Mouse (Mus musculus): Measurements from ENCODE around the gene Creb5. TPM values are rescaled to one million over a fixed set of nuclear protein-coding genes. Genes with fewer than 3 reads are reported as not detected.

Gene Creb5
- 13.0 and 14.7 TPM in 2 replicates for polyA plus RNA-seq (2016; fragmentation: Nextera tagmentation; extraction: Ambion mirVana)

GRCm38 (mm10) chr6:53287038-53287561 is at the start of gene Creb5:
TSS of gene Creb5 (plus strand) at chr6:53287270.
- peak; percentile 83 for ATAC-seq (ENCODE audit: low FRiP score, low read depth)
- H3K27me3 ChIP-seq (replicated peaks), result peaks cover 63% of the 10 kb centered on the region
- under 1% methylated on average over 45 of the region's 45 CpGs for WGBS
- no peak within 1 kb of the TSS for H3K27ac ChIP-seq
- H3K4me1 ChIP-seq, result peaks cover 41% of the 10 kb centered on the region
- peak within 1 kb of the TSS; percentile 52 for H3K4me3 ChIP-seq
- H3K9ac ChIP-seq, result peak within 1 kb of the TSS; percentile 58
- H3K9me3 ChIP-seq, result no peaks in the 10 kb centered on the region
- peak within 1 kb of the TSS; percentile 95 for H3K4me2 ChIP-seq (replicated peaks)
- H3K36me3 ChIP-seq, result no peaks in the 10 kb centered on the region

GRCm38 (mm10) chr6:53259841-53260240 is 27.2 kb upstream of the Creb5 start:
- Histone ChIP-seq H3K4me3 (no peak overlapping the region), H3K9me3 (no peaks in the 10 kb centered on the region), H3K9ac (no peak overlapping the region), H3K4me1 (no peaks in the 10 kb centered on the region), H3K4me2 (replicated peaks) (no peak overlapping the region), H3K27ac (no peak overlapping the region), H3K36me3 (no peaks in the 10 kb centered on the region), H3K27me3 (replicated peaks) (no peaks in the 10 kb centered on the region)
- no peak for ATAC-seq (ENCODE audit: low FRiP score, low read depth)
- whole genome bisulfite sequencing, result 91% methylated on average over 3 of the region's 3 CpGs

GRCm38 (mm10) chr6:53262401-53262800 is 24.7 kb upstream of the Creb5 start:
- Histone ChIP-seq H3K36me3 (no peaks in the 10 kb centered on the region), H3K27me3 (replicated peaks) (no peaks in the 10 kb centered on the region), H3K9me3 (no peaks in the 10 kb centered on the region), H3K9ac (no peak overlapping the region), H3K4me3 (no peak overlapping the region), H3K27ac (no peak overlapping the region), H3K4me2 (replicated peaks) (no peak overlapping the region), H3K4me1 (no peaks in the 10 kb centered on the region)
- WGBS, result 44% methylated on average over 11 of the region's 11 CpGs
- no peak for ATAC-seq (ENCODE audit: low FRiP score, low read depth)

- Histone ChIP-seq H3K27me3 (replicated peaks) (no peaks in the 10 kb centered on the region), H3K9ac (no peak overlapping the region), H3K4me1 (peaks cover 8% of the 10 kb centered on the region; the same call in 1 of the 2 replicates), H3K4me2 (replicated peaks) (peak overlapping the region; percentile 27; the same call in 1 of the 2 replicates), H3K27ac (no peak overlapping the region), H3K36me3 (no peaks in the 10 kb centered on the region), H3K9me3 (no peaks in the 10 kb centered on the region), H3K4me3 (no peak overlapping the region)
- WGBS, result 33% methylated on average over 7 of the region's 7 CpGs
- ATAC-seq (ENCODE audit: low FRiP score, low read depth), result no peak
Observed at GRCm38 (mm10) chr6:53267036-53267435, 20.0 kb upstream of the Creb5 start.

GRCm38 (mm10) chr6:53267732-53268505 is 19.2 kb upstream of the Creb5 start:
- Histone ChIP-seq H3K9ac (no peak overlapping the region), H3K4me3 (no peak overlapping the region), H3K27me3 (replicated peaks) (no peaks in the 10 kb centered on the region), H3K9me3 (no peaks in the 10 kb centered on the region), H3K4me2 (replicated peaks) (peak overlapping the region; percentile 27; the same call in 1 of the 2 replicates), H3K27ac (no peak overlapping the region), H3K36me3 (no peaks in the 10 kb centered on the region), H3K4me1 (peaks cover 8% of the 10 kb centered on the region; the same call in 1 of the 2 replicates)
- no peak for ATAC-seq (ENCODE audit: low FRiP score, low read depth)
- 31% methylated on average over 12 of the region's 12 CpGs for WGBS

- Histone ChIP-seq H3K4me3 (no peak overlapping the region), H3K36me3 (no peaks in the 10 kb centered on the region), H3K4me2 (replicated peaks) (no peak overlapping the region), H3K27ac (no peak overlapping the region), H3K27me3 (replicated peaks) (no peaks in the 10 kb centered on the region), H3K4me1 (peaks cover 8% of the 10 kb centered on the region; the same call in 1 of the 2 replicates), H3K9ac (no peak overlapping the region), H3K9me3 (no peaks in the 10 kb centered on the region)
- no peak for ATAC-seq (ENCODE audit: low FRiP score, low read depth)
- 66% methylated on average over 3 of the region's 3 CpGs for WGBS
Observed at GRCm38 (mm10) chr6:53271216-53271615, 15.9 kb upstream of the Creb5 start.

- no peaks in the 10 kb centered on the region for H3K27me3 ChIP-seq (replicated peaks)
- H3K9ac ChIP-seq, result no peak overlapping the region
- H3K4me1 ChIP-seq, result peaks cover 8% of the 10 kb centered on the region; the same call in 1 of the 2 replicates
- no peak overlapping the region for H3K4me3 ChIP-seq
- no peak overlapping the region for H3K27ac ChIP-seq
- 34% methylated on average over 4 of the region's 4 CpGs for WGBS
- H3K9me3 ChIP-seq, result no peaks in the 10 kb centered on the region
- H3K36me3 ChIP-seq, result no peaks in the 10 kb centered on the region
- no peak overlapping the region for H3K4me2 ChIP-seq (replicated peaks)
- ATAC-seq (ENCODE audit: low FRiP score, low read depth), result no peak
Observed at GRCm38 (mm10) chr6:53271636-53272035, 15.4 kb upstream of the Creb5 start.

GRCm38 (mm10) chr6:53286389-53287037 is 557 bp upstream of the Creb5 start:
- Histone ChIP-seq H3K27me3 (replicated peaks) (peaks cover 63% of the 10 kb centered on the region), H3K4me2 (replicated peaks) (peak overlapping the region; percentile 95), H3K27ac (no peak overlapping the region), H3K36me3 (no peaks in the 10 kb centered on the region), H3K4me1 (peaks cover 41% of the 10 kb centered on the region), H3K9ac (peak overlapping the region; percentile 0; the same call in 1 of the 2 replicates), H3K9me3 (no peaks in the 10 kb centered on the region), H3K4me3 (peak overlapping the region; percentile 52)
- WGBS, result 2% methylated on average over 20 of the region's 20 CpGs
- peak; percentile 34; the same call in 1 of the 2 replicates for ATAC-seq (ENCODE audit: low FRiP score, low read depth)

GRCm38 (mm10) chr6:53287562-53288381 is 702 bp downstream of the Creb5 start:
- peak; percentile 73 for ATAC-seq (ENCODE audit: low FRiP score, low read depth)
- H3K9ac ChIP-seq, result peak overlapping the region; percentile 58
- H3K27ac ChIP-seq, result no peak overlapping the region
- H3K27me3 ChIP-seq (replicated peaks), result peaks cover 63% of the 10 kb centered on the region
- H3K36me3 ChIP-seq, result no peaks in the 10 kb centered on the region
- peak overlapping the region; percentile 52 for H3K4me3 ChIP-seq
- peak overlapping the region; percentile 95 for H3K4me2 ChIP-seq (replicated peaks)
- under 1% methylated on average over 63 of the region's 63 CpGs for WGBS
- peaks cover 41% of the 10 kb centered on the region for H3K4me1 ChIP-seq
- H3K9me3 ChIP-seq, result no peaks in the 10 kb centered on the region

GRCm38 (mm10) chr6:53288584-53289558 is 1.8 kb downstream of the Creb5 start:
- Histone ChIP-seq H3K4me1 (peaks cover 41% of the 10 kb centered on the region), H3K4me2 (replicated peaks) (peak overlapping the region; percentile 95), H3K9ac (0 out of 2 replicates have a peak overlapping the region, but pooled peaks have one; percentile 58), H3K4me3 (peak overlapping the region; percentile 52), H3K27me3 (replicated peaks) (peaks cover 63% of the 10 kb centered on the region), H3K27ac (no peak overlapping the region), H3K36me3 (no peaks in the 10 kb centered on the region), H3K9me3 (no peaks in the 10 kb centered on the region)
- WGBS, result 2% methylated on average over 24 of the region's 24 CpGs
- ATAC-seq (ENCODE audit: low FRiP score, low read depth), result no peak

GRCm38 (mm10) chr6:53289659-53290058 is 2.6 kb downstream of the Creb5 start:
- Histone ChIP-seq H3K4me2 (replicated peaks) (peak overlapping the region; percentile 95), H3K27ac (no peak overlapping the region), H3K9me3 (no peaks in the 10 kb centered on the region), H3K27me3 (replicated peaks) (peaks cover 61% of the 10 kb centered on the region), H3K4me1 (peaks cover 41% of the 10 kb centered on the region), H3K4me3 (no peak overlapping the region), H3K36me3 (no peaks in the 10 kb centered on the region), H3K9ac (no peak overlapping the region)
- no peak for ATAC-seq (ENCODE audit: low FRiP score, low read depth)
- WGBS, result 8% methylated on average over 5 of the region's 5 CpGs

Measured in neural tube, embryonic 12.5 days (tissue).